Mouse (Mus musculus): Measurements from ENCODE around the gene Clec18a.

DNA sequence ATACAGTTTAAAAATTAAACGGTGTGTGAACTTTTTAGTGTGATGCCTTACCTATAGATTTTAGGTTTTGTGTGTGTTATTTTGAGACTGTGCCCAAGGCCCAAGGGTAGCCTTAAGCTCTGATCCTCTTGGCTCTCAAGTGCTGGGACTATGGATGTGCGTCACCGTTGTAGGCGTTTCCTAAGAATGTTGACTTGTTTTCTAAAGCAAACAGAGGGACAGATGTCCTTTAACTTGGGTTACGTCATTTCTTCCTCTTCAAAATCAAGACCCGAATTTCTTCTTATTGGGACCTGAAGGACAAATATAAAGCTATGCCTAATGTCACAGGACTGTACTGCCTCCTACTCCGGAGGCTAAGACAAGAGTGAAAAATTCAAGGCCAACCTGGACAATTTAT is 59.3 kb downstream of the Clec18a start, which contains the start of gene Aars:
- TF ChIP-seq CTCF (IDR thresholded peaks at IDR 0.05; ENCODE audit: low read depth) (no peak), EP300 (optimal IDR thresholded peaks at IDR 0.05) (no peak)

Data from stomach, postnatal 0 days (tissue).